Mouse (Mus musculus): ENCODE data around the gene Parvg. TPM values are rescaled to one million over a fixed set of nuclear protein-coding genes. Genes with fewer than 3 reads are reported as not detected.

The Parvg gene
- polyA plus RNA-seq, 1 experiment: 5.6 TPM

DNA sequence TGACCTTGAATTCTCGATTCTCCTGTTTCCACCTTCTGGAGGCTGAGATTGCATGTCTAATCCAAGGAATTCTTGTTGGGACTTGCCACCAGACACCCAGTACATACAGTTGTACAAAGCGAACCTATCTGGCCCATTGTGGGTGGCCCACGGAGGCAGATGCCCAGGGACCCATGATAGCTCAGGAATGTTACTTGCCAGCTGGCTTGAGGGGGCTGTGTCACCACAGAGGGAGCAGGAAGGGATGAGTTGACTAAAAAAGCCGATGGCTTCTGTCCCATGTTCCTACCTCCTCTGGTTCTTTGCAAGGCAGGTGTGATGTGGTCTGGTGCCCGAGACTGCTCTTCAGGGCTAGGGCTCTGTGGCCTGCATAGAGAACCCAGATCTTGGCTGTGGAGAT is 32.7 kb upstream of the Parvg start:
- Histone ChIP-seq H3K4me3 (ENCODE audit: insufficient read depth, low read length) (no peak overlapping the region), H3K4me1 (ENCODE audit: control insufficient read depth, insufficient read depth, low read length) (no peaks in the 10 kb centered on the region), H3K27ac (ENCODE audit: insufficient read depth, low read length) (no peak overlapping the region)
- TF ChIP-seq CTCF (IDR thresholded peaks at IDR 0.05; ENCODE audit: extremely low read depth, insufficient read depth, low read length): no peak
- no peak for TF ChIP-seq POLR2A (IDR thresholded peaks at IDR 0.05; ENCODE audit: extremely low read depth, insufficient read depth, low read length)

DNA sequence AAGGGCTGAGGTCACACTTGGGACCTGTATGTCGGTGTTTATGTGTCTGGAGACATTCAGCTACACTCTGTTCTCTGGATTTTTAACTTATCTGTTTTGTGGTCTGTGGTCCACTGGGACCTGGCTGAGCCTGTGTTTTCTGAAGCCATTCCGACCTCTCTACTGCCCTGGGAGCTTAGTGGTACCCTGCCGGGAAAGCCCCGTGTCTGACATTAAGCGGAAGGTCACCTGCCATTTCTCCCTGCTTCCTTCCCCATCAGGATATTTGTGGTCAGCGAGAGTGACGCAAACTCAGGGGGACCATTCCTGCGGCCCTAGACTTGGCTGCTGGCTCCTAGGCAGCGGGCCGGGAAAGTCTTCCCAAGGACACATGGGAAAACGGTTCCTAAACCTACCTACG is 30.2 kb upstream of the Parvg start:
- TF ChIP-seq POLR2A (IDR thresholded peaks at IDR 0.05; ENCODE audit: extremely low read depth, insufficient read depth, low read length): no peak
- TF ChIP-seq CTCF (IDR thresholded peaks at IDR 0.05; ENCODE audit: extremely low read depth, insufficient read depth, low read length): no peak

DNA sequence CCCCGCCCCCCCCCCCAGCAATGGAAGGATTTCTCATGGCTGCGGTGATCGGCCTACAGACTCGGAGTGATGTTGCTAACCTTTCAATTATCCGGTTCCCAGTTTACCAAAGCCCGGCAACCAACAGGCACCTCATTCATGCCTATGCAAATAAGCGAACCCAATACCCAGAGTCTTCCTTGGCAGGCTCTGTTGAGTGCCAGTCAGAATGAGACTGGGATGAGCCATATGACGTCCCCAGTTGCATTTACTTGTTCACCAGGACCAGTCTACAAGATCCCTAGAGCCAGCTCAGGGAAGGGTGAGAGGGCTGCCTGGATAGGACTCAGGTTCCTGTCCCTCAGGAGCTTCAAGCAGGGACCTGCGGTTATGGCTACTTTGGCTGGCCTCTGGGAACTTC is 29.4 kb upstream of the Parvg start:
- TF ChIP-seq POLR2A (IDR thresholded peaks at IDR 0.05; ENCODE audit: extremely low read depth, insufficient read depth, low read length) (no peak), CTCF (IDR thresholded peaks at IDR 0.05; ENCODE audit: extremely low read depth, insufficient read depth, low read length) (no peak)
- H3K27ac ChIP-seq (ENCODE audit: insufficient read depth, low read length): no peak overlapping the region
- no peak overlapping the region for H3K4me3 ChIP-seq (ENCODE audit: insufficient read depth, low read length)

More for the DNA sequence above, 30.2 kb upstream of the Parvg start:
- Histone ChIP-seq H3K27ac (ENCODE audit: insufficient read depth, low read length) (no peak overlapping the region), H3K4me1 (ENCODE audit: control insufficient read depth, insufficient read depth, low read length) (peaks cover 1% of the 10 kb centered on the region; the same call in 1 of the 2 replicates), H3K4me3 (ENCODE audit: insufficient read depth, low read length) (no peak overlapping the region)

DNA sequence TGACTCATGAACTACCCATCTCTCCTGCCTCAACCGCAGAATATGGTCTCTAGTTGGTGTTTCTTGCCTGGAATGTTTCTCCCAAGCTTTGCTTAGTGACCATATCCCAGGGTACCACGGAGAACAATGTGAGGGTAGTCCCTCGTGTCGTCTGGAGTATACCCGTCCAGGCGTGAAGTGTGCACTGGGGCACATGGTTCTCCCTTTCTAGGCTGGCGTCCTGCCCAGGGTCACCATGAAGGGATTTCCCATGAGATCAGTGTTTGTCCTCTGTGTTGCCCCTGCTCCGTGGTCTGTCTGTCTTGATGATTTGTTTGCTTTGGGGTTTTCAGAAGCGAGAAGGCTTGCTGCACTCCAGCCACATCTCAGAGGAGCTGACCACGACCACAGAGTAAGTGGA is 28.6 kb upstream of the Parvg start:
- Histone ChIP-seq H3K4me1 (ENCODE audit: control insufficient read depth, insufficient read depth, low read length) (peaks cover 9% of the 10 kb centered on the region), H3K27ac (ENCODE audit: insufficient read depth, low read length) (no peak overlapping the region), H3K4me3 (ENCODE audit: insufficient read depth, low read length) (no peak overlapping the region)
- no peak for TF ChIP-seq POLR2A (IDR thresholded peaks at IDR 0.05; ENCODE audit: extremely low read depth, insufficient read depth, low read length)
- TF ChIP-seq CTCF (IDR thresholded peaks at IDR 0.05; ENCODE audit: extremely low read depth, insufficient read depth, low read length): no peak

More for the DNA sequence above, 29.4 kb upstream of the Parvg start:
- H3K4me1 ChIP-seq (ENCODE audit: control insufficient read depth, insufficient read depth, low read length): peaks cover 4% of the 10 kb centered on the region

DNA sequence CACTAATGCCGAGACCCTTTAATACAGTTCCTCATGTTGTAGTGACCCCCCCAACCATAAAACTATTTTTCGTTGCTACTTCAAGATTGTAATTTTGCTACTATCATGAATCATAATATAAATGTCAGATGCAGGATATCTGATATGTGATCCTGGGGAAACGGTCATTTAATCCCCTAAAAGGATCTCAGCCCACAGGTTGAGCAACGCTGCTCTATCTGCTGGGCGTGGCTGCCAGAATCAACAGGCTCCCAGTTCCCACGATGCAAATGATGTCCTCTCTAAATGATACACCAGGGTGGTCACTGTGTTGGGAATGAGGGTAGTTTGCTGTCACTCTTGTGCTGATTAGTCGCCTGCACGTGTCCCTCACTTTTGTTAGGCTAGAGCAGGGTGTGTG is 26.4 kb upstream of the Parvg start:
- TF ChIP-seq CTCF (IDR thresholded peaks at IDR 0.05; ENCODE audit: extremely low read depth, insufficient read depth, low read length): no peak
- no peak for TF ChIP-seq POLR2A (IDR thresholded peaks at IDR 0.05; ENCODE audit: extremely low read depth, insufficient read depth, low read length)
- Histone ChIP-seq H3K4me1 (ENCODE audit: control insufficient read depth, insufficient read depth, low read length) (peaks cover 12% of the 10 kb centered on the region), H3K27ac (ENCODE audit: insufficient read depth, low read length) (no peak overlapping the region), H3K4me3 (ENCODE audit: insufficient read depth, low read length) (no peak overlapping the region)

DNA sequence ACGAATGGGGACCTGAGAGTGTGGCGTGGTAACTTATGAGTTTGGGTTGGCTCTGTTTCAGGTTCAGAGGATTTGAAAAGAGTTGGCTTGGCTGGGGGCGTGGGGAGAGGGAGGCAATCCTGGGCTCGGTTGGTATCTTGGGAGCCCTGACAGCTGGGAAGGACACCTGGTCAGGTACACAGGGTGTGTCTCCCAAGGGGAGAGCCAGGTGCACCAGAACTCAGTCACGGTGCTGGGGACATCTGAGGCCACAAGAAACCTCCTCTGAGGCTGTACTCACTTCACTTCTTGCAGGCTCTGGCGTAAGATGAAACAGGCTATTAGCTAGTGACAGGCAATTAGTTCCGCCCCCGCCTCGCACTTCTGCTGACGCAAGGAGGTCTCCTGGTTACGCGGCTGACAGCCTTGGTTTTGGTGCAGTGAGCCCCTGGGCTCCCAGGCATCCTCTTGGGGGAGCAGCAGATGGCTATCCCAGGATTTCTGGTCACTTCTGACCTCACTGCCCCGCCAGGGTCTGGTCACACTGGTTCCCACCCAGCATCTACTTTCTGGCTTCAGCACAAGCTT is 24.9 kb upstream of the Parvg start:
- H3K27ac ChIP-seq (ENCODE audit: insufficient read depth, low read length): no peak overlapping the region
- no peak for TF ChIP-seq CTCF (IDR thresholded peaks at IDR 0.05; ENCODE audit: extremely low read depth, insufficient read depth, low read length)
- TF ChIP-seq POLR2A (IDR thresholded peaks at IDR 0.05; ENCODE audit: extremely low read depth, insufficient read depth, low read length): no peak
- no peak overlapping the region for H3K4me3 ChIP-seq (ENCODE audit: insufficient read depth, low read length)
- H3K4me1 ChIP-seq (ENCODE audit: control insufficient read depth, insufficient read depth, low read length): peaks cover 12% of the 10 kb centered on the region

DNA sequence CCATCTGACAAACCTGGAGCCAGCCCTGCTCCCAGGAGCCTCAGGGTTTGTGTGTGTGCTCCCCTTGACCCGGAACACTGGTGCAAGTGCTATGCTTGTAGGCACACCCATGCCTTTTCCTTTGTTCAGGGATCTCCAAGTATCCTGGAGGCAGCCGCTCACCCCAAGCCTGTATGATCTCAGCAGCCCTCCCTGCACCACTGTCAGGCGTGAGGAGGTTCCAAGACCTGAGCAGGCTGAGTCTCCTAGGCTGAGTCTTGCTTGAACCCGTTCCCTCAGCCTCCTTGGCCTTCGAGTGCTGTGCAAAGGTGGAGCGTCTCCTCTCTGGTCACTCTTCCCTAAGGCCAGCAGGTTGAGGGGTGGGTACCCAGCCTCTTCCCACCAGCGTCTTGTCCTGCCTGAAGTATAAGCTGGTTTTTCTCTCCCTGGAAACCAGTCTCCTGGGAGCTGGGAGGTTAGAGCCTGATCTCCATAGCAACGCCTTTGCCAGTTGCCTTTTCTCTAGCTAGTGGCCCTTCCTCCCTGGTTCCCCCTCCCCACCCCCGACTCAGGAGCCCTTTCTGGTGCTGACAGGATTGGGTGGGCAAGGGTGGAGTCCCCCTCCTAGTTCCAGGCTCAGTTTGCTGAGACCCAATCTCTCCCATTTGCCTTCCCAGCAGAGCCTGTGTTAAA is 24.0 kb upstream of the Parvg start:
- H3K4me3 ChIP-seq (ENCODE audit: insufficient read depth, low read length): no peak overlapping the region
- H3K27ac ChIP-seq (ENCODE audit: insufficient read depth, low read length): no peak overlapping the region
- TF ChIP-seq POLR2A (IDR thresholded peaks at IDR 0.05; ENCODE audit: extremely low read depth, insufficient read depth, low read length) (no peak), CTCF (IDR thresholded peaks at IDR 0.05; ENCODE audit: extremely low read depth, insufficient read depth, low read length) (no peak)
- peaks cover 12% of the 10 kb centered on the region for H3K4me1 ChIP-seq (ENCODE audit: control insufficient read depth, insufficient read depth, low read length)

DNA sequence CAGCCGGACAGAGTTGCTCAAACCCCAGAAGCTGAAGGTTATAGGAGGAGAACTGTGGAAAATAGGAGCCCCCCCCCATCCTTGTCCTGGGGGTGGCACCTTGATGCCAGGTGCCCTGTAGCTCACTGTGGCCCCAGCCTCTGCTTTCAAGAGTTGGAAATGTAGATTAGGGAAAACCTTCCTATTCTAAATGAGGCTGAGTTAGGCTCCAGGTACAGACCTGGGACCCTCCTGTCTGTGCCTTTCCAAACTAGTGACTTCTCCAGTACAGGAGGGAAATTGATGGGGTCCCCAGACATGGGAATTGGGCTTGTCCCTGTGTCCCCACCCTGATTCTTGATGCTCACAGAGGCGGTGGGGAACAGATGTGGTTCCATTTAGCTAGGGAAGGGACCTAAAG is 23.2 kb upstream of the Parvg start:
- TF ChIP-seq POLR2A (IDR thresholded peaks at IDR 0.05; ENCODE audit: extremely low read depth, insufficient read depth, low read length) (no peak), CTCF (IDR thresholded peaks at IDR 0.05; ENCODE audit: extremely low read depth, insufficient read depth, low read length) (no peak)
- Histone ChIP-seq H3K27ac (ENCODE audit: insufficient read depth, low read length) (no peak overlapping the region), H3K4me3 (ENCODE audit: insufficient read depth, low read length) (no peak overlapping the region), H3K4me1 (ENCODE audit: control insufficient read depth, insufficient read depth, low read length) (peaks cover 12% of the 10 kb centered on the region)

DNA sequence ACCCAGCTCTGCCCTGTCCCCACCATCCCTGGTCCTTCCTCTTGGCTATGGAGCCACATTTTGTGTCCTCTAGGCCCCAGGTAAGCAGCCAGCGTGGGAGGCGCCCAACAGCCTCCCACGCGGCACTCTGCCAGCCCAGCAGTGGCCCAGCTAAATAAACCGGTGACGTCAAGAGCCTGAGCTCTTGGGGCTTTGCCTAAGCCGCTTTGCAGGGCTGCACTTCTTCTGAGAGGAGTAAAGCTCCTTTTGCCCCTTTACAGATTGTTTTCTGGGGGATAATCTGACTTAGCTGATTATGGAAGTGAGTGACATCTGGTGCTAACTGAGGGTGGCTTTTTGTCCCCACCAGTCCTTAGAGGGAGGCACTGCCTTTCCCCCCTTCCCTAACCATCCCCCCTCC is 22.8 kb upstream of the Parvg start:
- Histone ChIP-seq H3K27ac (ENCODE audit: insufficient read depth, low read length) (no peak overlapping the region), H3K4me1 (ENCODE audit: control insufficient read depth, insufficient read depth, low read length) (peaks cover 12% of the 10 kb centered on the region), H3K4me3 (ENCODE audit: insufficient read depth, low read length) (no peak overlapping the region)
- TF ChIP-seq CTCF (IDR thresholded peaks at IDR 0.05; ENCODE audit: extremely low read depth, insufficient read depth, low read length) (no peak), POLR2A (IDR thresholded peaks at IDR 0.05; ENCODE audit: extremely low read depth, insufficient read depth, low read length) (no peak)

Measured in cortical plate, adult 2 months (tissue).